Mouse (Mus musculus) brown adipose tissue, adult 24 weeks (tissue): ENCODE measurements around the gene Gm20388. TPM values are rescaled to one million over a fixed set of nuclear protein-coding genes. Genes with fewer than 3 reads are reported as not detected.
"Not testable (repeated sequence)": the region's sequence is repeated elsewhere in the genome, so short reads cannot be mapped to it uniquely, and the experiment has no call there.

Experiments used
- H3K27ac ChIP-seq: fragments of 200-500 bp; replicated peaks from 2 replicates; pipeline ENCODE4 v1.5.1; 2012; ENCODE audit warnings: low read depth, mild to moderate bottlenecking, low read length
- H3K4me1 ChIP-seq: fragments of 200-500 bp; 2 replicates; pipeline ENCODE4 v1.6.1; 2012; ENCODE audit warnings: low read length, mixed read lengths; ENCODE audit not compliant: control insufficient read depth, insufficient read depth, insufficient read length
- H3K4me3 ChIP-seq: fragments of 200-500 bp; 2 replicates; pipeline ENCODE4 v1.5.1; 2012; ENCODE audit warnings: low read depth, mild to moderate bottlenecking, low read length, moderate library complexity; ENCODE audit not compliant: insufficient read depth
- polyA plus RNA-seq: library from polyadenylated mRNA; stranded (reverse); fragments of >200 nt; gene quantifications from 2 replicates; pipeline ENCODE4 v1.2.4, GENCODE M21; 2012; ENCODE audit not compliant: missing spikeins, insufficient read depth, insufficient read length

The Gm20388 gene
- polyA plus RNA-seq, 1 experiment: 44.7 TPM

DNA sequence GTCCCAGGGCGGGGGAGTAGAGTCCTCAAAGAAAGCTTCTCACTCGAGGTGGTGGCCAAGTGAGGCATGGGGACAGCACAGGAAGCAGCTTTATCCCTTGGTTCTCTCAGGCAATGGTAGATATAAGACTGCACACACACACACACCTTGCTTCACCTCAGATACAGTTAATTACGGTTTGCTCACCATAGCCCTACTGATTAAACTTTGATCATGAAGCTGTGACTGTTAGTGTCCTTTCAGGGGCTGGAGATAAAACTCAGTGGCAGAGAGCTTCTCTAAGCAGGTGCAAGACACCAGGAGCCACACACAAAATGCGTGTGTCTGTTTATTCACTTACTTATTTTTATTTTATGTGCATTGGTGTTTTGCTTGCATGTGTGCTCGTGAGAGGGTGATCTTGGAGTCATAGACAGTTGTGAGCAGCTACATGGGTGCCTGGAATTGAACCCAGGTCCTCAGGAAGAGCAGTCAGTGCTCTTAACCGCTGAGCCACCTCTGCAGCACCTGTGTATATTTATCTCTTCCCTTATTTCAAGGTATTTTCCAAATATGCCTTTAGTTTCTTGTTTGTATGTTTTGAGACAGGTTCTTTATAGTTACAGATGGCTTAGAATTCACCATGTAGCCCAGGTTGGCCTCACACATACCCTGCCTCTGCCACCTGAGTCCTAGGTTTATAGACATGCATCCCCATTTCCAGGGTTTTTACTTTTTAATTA lies 3897.4 kb downstream of the Gm20388 start:
- H3K27ac ChIP-seq: no peak overlapping the region
- peaks cover 6% of the 10 kb centered on the region for H3K4me1 ChIP-seq
- H3K4me3 ChIP-seq: peak overlapping the region; percentile 9; the same call in 1 of the 2 replicates

DNA sequence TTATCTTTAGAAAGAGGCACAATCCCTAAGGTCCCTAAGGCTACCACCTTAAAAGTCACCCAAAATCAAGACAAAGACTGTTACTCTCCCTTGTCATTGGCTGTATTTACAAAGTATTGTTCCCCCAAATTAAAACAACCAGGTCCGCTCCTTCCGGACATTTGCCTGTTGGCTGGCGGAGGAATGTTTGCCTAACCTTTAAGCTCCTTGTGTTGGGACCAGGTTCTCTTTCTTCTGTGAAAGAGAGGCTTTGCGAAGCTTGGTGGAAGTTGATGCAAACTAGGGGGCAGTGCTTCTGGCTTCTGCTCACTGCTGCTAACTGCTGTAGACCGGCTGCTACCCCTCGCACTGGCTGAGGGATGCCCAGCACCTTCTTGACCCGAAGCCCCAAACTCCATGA lies 3898.0 kb downstream of the Gm20388 start:
- H3K27ac ChIP-seq: no peak overlapping the region
- H3K4me1 ChIP-seq: peaks cover 6% of the 10 kb centered on the region

DNA sequence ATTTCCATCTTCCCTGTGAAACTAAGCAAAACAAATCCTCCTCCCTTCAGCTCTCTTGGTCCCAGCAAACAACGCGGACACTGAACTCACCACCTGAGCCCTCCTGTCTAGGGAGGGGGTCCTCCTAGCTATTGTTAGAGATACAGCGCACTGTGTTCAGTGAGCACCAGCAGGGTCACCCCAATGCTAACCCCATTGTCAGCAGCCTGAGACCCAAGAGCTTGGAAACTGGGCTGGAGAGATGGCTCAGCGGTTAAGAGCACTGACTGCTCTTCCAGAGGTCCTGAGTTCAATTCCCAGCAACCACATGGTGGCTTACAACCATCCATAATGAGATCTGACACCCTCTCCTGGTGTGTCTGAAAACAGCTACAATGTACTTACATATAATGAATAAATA lies 3898.7 kb downstream of the Gm20388 start:
- not testable (repeated sequence) for H3K4me3 ChIP-seq, H3K27ac ChIP-seq, H3K4me1 ChIP-seq

More for the DNA sequence above, 3898.0 kb downstream of the Gm20388 start:
- H3K4me3 ChIP-seq: no peak overlapping the region

DNA sequence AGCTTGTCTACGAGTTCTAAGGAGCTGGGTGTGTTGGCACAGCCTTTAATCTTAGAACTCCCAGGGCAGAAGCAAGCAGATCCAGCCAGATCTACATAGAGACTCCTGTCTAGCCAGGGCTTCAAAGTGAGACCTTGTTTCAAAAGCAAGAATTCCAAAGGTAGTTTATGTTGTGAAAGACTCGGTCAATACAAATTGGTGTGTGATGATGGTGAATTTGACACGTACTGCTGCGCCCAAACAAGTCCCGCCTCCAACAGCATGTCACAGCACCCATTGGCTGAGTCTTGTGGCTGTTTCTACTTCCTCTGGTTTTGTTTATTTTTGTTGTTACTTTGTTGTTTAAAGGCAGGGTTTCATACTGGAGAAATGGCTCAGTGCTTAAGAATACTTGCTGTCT lies 3901.6 kb downstream of the Gm20388 start:
- Histone ChIP-seq H3K27ac (no peak overlapping the region), H3K4me3 (no peak overlapping the region), H3K4me1 (peaks cover 3% of the 10 kb centered on the region)

DNA sequence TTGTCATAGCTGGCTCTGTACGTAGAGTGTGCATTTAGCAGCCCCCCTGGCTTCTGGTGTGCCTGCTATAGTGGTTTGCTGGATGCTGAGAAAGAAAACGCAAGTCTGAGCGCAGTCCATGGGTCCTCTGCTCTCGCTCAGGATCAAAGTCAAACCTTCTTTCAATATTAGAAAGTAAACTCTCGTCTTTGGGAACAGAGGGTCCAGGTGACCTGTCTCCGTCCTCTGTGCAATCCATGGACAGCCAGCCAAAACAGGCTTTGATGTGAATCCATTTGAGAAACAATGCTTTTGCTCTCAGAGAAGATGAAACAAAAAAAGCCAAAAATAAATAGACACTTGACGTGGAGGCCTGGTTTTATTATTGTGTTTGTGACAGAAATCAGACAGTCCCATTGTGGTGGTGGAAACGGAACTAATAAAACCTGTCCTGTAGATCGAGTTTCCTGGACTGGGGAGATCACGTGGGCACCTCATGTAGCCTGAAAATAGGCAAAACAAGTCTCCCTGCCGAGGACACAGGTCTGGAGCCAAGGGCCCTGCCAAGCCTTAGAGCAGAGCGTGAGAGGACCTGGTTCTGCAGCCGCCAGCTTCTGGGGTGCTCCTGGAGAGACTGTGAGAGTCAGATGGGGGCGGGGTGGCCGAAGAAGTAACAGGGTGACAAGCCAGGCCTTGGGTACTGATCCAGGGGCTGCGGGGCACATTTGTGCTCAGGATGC lies 3902.7 kb downstream of the Gm20388 start:
- no peak overlapping the region for H3K4me3 ChIP-seq

DNA sequence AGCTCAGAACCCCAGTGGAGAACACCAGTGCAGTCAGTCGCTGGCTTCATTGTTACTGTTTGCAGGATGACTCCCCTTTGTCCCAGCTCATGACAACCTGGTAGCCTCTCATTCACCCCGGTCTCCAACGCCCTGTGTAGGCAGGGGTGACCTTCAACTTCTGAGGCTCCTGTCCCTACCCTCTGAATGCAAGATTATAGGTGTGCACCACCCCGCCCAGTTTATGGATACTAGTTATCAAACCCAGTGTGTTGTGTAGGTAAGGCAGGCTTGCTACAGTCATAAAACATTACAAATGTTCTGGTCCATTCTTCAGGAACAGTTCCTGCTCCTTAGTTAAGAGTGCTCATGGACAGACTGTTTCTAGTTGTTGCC lies 3903.2 kb downstream of the Gm20388 start:
- Histone ChIP-seq H3K4me3 (no peak overlapping the region), H3K4me1 (no peaks in the 10 kb centered on the region), H3K27ac (no peak overlapping the region)

More for the DNA sequence above, 3902.7 kb downstream of the Gm20388 start:
- Histone ChIP-seq H3K4me1 (no peaks in the 10 kb centered on the region), H3K27ac (no peak overlapping the region)

DNA sequence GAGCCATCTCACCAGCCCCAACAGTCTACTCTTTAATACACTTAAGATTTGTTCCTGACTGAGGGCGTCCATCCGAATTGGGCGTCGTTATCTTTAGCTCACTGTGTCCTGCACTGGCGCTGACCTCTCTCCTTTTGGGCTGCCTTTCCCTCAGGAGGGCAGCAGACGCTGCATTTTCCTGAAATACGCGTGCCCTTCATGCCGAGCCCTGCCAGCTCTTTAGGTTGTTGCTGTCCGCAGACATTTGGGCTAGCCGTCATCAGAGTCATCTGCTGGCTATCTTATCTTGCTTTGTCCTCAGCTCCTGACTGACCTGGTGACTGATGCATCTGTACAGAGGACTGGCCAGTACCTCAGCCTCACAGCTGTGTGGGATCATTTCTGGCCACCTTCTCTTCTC lies 3904.7 kb downstream of the Gm20388 start:
- H3K27ac ChIP-seq: no peak overlapping the region
- H3K4me3 ChIP-seq: no peak overlapping the region
- no peaks in the 10 kb centered on the region for H3K4me1 ChIP-seq

DNA sequence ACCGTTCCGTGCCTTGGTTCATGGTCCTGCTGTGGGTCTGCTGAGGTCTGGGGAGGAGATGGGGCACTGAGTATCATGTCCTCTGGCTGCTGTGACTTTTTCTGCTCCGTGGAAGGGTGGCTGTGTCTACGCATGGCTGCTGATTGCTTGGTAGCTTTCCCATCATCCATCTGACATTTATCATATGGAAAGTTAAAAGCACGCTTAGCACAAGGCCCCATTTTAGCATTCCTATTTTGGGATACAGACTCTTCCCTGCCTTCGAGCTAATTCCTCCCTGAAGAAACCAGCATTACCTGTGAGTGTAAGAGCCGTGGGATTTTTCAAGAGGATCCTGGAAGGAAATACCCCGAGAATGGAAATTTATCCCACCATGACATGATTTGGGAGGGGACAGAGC lies 3906.3 kb downstream of the Gm20388 start:
- no peak overlapping the region for H3K27ac ChIP-seq
- H3K4me3 ChIP-seq: no peak overlapping the region
- no peaks in the 10 kb centered on the region for H3K4me1 ChIP-seq

DNA sequence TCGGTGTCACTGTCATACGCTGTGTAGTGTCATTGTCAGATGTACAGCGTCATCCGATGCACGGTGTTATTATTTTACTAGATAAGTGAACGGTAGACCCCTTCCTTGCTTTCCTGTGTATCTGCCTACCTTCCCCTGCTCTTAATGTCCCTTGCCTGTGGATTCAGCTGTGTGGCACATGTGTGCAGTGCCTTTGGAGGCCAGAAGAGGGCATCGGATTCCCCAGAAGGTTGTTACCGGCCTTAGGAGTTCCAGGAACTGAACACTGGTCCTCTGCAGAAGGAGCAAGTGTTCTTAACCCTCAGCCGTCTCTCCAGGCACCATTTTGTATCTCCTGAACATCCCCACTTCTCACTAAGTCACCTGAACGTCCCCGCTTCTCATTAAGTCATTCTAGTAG lies 3907.1 kb downstream of the Gm20388 start:
- H3K4me1 ChIP-seq: no peaks in the 10 kb centered on the region
- H3K4me3 ChIP-seq: no peak overlapping the region
- H3K27ac ChIP-seq: no peak overlapping the region

DNA sequence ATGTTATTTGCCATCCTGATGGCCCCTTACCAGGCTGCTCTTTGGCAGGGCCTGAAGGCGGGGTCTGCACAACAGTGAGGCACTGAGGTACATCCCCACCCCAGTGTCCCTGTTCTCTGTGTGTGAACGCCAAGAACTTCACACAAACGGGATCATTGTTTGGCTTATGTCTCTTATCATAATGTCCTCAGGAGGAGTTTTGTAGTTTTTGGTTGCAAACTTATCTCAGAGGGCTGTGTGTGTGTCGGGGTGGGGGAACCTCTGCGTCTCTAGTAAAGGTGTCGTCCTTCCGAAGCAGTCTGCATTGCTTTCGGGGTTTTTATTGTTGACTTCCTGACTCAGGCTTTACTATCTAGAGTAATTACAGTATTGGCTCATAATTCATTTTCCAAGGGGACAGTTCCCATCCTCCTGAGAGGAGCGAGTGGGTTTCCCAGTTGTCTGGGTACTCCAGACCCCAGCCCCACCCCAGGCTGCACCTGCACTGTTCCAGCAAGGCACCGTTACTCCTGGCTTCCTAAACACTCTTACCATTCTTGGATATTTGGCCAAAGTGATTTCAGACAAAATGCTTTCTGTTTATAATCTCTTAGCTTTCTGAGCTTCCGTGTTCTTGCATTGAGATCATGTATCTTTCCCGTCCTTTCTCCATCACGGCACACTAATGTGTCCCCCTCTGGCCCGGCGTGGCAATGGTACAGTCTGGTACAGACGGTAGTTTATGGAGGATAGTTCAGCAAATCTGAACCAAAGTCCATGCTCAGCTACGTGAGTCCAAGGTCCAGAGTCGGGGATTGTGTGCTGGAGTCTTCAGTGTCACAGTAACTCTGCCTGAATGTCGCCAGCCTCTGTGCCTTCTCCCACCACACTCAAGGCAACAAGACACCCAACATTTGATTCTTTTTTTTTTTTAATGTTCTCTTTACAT lies 3909.3 kb downstream of the Gm20388 start:
- no peaks in the 10 kb centered on the region for H3K4me1 ChIP-seq
- H3K27ac ChIP-seq: no peak overlapping the region
- no peak overlapping the region for H3K4me3 ChIP-seq

DNA sequence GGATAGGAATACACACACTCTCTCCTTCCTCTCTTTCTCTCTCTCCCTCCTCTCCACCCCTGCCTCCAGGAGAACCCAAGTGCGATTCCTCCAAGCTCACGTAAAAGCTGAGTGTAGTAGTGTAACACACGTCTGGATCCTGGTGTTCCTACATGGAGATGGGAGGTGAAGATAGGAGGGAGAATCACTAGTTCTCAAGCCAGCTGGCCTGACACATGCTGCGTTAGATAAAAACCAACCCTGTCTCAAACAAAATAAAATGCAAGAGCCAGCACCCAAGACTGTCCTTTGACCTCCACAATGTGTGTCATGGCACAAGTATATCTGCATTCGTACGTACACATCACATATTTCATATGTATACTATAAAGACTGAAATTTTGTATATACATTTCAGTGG lies 3910.1 kb downstream of the Gm20388 start:
- Histone ChIP-seq H3K4me1 (no peaks in the 10 kb centered on the region), H3K27ac (no peak overlapping the region), H3K4me3 (no peak overlapping the region)

DNA sequence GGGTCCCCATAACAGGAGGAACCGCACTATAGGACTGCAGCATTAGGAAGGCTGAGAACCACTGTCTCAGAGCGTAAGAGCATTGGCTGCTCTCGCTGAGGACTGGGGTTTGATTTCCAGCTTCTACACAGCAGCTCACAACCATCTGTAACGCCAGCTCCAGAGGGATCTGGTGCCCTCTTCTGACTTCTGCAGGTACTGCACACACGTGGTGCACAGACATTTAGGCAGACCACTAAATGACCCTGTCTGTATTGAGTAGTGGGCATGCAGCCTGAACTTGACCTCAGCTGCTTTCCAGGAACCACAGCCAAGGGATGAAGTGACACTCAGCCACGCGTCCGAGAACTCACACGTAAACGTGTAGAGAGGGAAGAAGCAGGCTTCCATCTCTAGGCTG lies 3912.5 kb downstream of the Gm20388 start:
- Histone ChIP-seq H3K27ac (no peak overlapping the region), H3K4me3 (no peak overlapping the region), H3K4me1 (no peaks in the 10 kb centered on the region)

DNA sequence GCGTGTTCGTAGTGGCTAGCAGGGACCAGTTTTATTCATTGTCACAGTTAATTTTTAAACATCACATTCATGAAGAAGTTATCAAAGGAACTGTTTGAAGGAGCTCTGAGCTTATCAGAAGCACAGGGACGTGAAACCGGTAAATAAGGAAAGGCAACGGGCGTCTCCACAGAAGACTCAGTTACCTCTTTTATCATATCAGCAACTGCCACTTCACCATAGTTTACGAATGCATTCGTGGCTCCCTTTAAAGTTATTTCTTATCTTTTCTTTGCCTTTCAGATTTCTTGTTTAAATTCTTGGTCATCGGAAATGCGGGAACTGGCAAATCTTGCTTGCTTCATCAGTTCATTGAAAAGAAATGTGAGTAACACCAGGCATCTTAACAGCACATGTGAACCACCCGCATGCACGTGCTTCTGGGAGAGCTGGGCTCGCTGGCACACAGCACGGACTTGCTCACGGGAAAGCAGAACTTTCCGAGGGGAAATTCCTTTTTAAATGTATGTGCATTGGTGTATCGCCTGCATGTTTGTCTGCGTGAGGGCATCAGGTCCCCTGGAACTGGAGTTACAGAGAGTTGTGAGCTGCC lies 3913.0 kb downstream of the Gm20388 start:
- Histone ChIP-seq H3K27ac (no peak overlapping the region), H3K4me1 (no peaks in the 10 kb centered on the region)

DNA sequence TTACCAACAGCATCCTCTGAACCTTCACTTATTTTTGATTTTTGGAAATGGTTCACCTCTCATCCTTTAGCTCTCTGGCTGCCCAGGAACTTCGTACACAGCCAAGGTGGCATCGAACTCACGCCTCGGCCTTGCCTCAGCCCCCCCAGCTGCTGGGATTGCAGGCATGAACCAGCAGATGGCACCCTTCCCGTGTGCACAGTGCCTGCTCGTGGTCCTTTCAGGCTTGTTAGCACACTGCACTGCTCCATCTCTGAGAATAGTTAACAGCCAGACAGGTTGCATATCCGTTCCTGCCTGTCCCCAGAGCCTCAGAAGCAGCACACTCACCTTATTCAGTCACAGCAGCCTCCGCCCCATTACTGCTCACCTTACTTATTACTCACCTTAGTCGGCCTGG lies 3915.4 kb downstream of the Gm20388 start:
- Histone ChIP-seq H3K4me3 (no peak overlapping the region), H3K27ac (no peak overlapping the region)

More for the DNA sequence above, 3913.0 kb downstream of the Gm20388 start:
- no peak overlapping the region for H3K4me3 ChIP-seq

DNA sequence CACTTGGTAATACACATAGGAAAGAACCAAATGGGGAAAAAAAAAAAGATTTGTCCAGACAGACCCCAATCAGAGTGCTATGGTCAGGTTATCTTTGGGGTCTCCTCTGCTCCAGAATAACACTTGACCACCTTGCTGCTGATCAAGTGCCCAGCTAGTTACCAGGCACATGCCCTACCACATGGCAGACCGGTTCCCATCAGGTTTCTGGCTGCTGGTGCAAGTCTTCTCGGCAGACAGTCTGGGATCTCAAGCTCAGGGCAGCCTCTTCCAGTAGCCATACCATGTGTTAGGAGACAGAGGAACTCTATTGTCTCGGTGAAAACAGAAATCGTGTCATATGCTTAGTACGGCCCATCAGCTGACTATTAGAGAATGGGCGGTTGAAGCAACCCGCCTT lies 3916.1 kb downstream of the Gm20388 start:
- H3K4me1 ChIP-seq: no peaks in the 10 kb centered on the region
- no peak overlapping the region for H3K27ac ChIP-seq
- no peak overlapping the region for H3K4me3 ChIP-seq

More for the DNA sequence above, 3915.4 kb downstream of the Gm20388 start:
- no peaks in the 10 kb centered on the region for H3K4me1 ChIP-seq
